Mouse (Mus musculus): ENCODE data around the gene Isoc2a. TPM values are rescaled to one million over a fixed set of nuclear protein-coding genes. Genes with fewer than 3 reads are reported as not detected.
A peak's percentile ranks its signal among the peaks of the same experiment; 100 is the strongest.
"Not testable (repeated sequence)": the region's sequence is repeated elsewhere in the genome, so short reads cannot be mapped to it uniquely, and the experiment has no call there.

Isoc2a gene
- polyA plus RNA-seq, 1 experiment from 2014 or later, result 1.2 TPM

GRCm38 (mm10) chr7:4850621-4851314 lies 26.2 kb upstream of the Isoc2a start:
- H3K4me1 ChIP-seq, result no peaks in the 10 kb centered on the region
- H3K4me3 ChIP-seq, result no peak overlapping the region
- H3K9me3 ChIP-seq, result no peaks in the 10 kb centered on the region
- no peak overlapping the region for H3K27ac ChIP-seq
- 73% methylated on average over 11 of the region's 11 CpGs for WGBS
- peaks cover 40% of the 10 kb centered on the region for H3K27me3 ChIP-seq
- no peak overlapping the region for H3K4me2 ChIP-seq (replicated peaks)
- no peak for ATAC-seq (ENCODE audit: low FRiP score, low read depth)
- H3K9ac ChIP-seq, result no peak overlapping the region
- no peaks in the 10 kb centered on the region for H3K36me3 ChIP-seq

- Histone ChIP-seq H3K4me3 (no peak overlapping the region), H3K27ac (no peak overlapping the region), H3K9ac (no peak overlapping the region), H3K27me3 (peaks cover 35% of the 10 kb centered on the region), H3K4me2 (replicated peaks) (no peak overlapping the region), H3K36me3 (no peaks in the 10 kb centered on the region), H3K9me3 (no peaks in the 10 kb centered on the region), H3K4me1 (no peaks in the 10 kb centered on the region)
- 82% methylated on average over 8 of the region's 8 CpGs for WGBS
- ATAC-seq (ENCODE audit: low FRiP score, low read depth), result no peak
Observed at GRCm38 (mm10) chr7:4851315-4851688, 25.7 kb upstream of the Isoc2a start.

GRCm38 (mm10) chr7:4853613-4854012 lies 23.3 kb upstream of the Isoc2a start:
- H3K36me3 ChIP-seq, result no peaks in the 10 kb centered on the region
- no peak overlapping the region for H3K9ac ChIP-seq
- 69% methylated on average over 3 of the region's 3 CpGs for WGBS
- no peaks in the 10 kb centered on the region for H3K9me3 ChIP-seq
- H3K4me1 ChIP-seq, result no peaks in the 10 kb centered on the region
- peaks cover 20% of the 10 kb centered on the region for H3K27me3 ChIP-seq
- H3K4me2 ChIP-seq (replicated peaks), result no peak overlapping the region
- H3K27ac ChIP-seq, result no peak overlapping the region
- H3K4me3 ChIP-seq, result no peak overlapping the region
- no peak for ATAC-seq (ENCODE audit: low FRiP score, low read depth)

- H3K36me3 ChIP-seq, result no peaks in the 10 kb centered on the region
- ATAC-seq (ENCODE audit: low FRiP score, low read depth), result no peak
- H3K9ac ChIP-seq, result no peak overlapping the region
- no peaks in the 10 kb centered on the region for H3K9me3 ChIP-seq
- no peak overlapping the region for H3K27ac ChIP-seq
- peaks cover 10% of the 10 kb centered on the region; the same call in 1 of the 2 replicates for H3K27me3 ChIP-seq
- WGBS, result 83% methylated on average over 9 of the region's 9 CpGs
- H3K4me2 ChIP-seq (replicated peaks), result no peak overlapping the region
- H3K4me1 ChIP-seq, result no peaks in the 10 kb centered on the region
- H3K4me3 ChIP-seq, result no peak overlapping the region
Observed at GRCm38 (mm10) chr7:4856508-4856907, 20.4 kb upstream of the Isoc2a start.

- no peak for ATAC-seq (ENCODE audit: low FRiP score, low read depth)
- 56% methylated on average over 7 of the region's 7 CpGs for WGBS
- no peak overlapping the region for H3K9ac ChIP-seq
Observed at GRCm38 (mm10) chr7:4857321-4857720, 19.6 kb upstream of the Isoc2a start.

GRCm38 (mm10) chr7:4859418-4859978 lies 17.5 kb upstream of the Isoc2a start:
- H3K9ac ChIP-seq, result no peak overlapping the region; the same call in 1 of the 2 replicates
- 0 out of 2 replicates have a peak, but pooled peaks cover 5% of the 10 kb centered on the region for H3K4me1 ChIP-seq
- no peaks in the 10 kb centered on the region for H3K9me3 ChIP-seq
- no peak overlapping the region for H3K4me3 ChIP-seq
- 61% methylated on average over 12 of the region's 12 CpGs for WGBS
- ATAC-seq (ENCODE audit: low FRiP score, low read depth), result no peak
- no peaks in the 10 kb centered on the region for H3K36me3 ChIP-seq
- no peak overlapping the region for H3K27ac ChIP-seq
- H3K27me3 ChIP-seq, result peaks cover 7% of the 10 kb centered on the region; the same call in 1 of the 2 replicates
- no peak overlapping the region for H3K4me2 ChIP-seq (replicated peaks)

More at GRCm38 (mm10) chr7:4857321-4857720, 19.6 kb upstream of the Isoc2a start:
- Histone ChIP-seq H3K4me3 (no peak overlapping the region), H3K9me3 (no peaks in the 10 kb centered on the region), H3K36me3 (no peaks in the 10 kb centered on the region), H3K27ac (no peak overlapping the region), H3K27me3 (peaks cover 10% of the 10 kb centered on the region; the same call in 1 of the 2 replicates), H3K4me2 (replicated peaks) (no peak overlapping the region), H3K4me1 (no peaks in the 10 kb centered on the region)

GRCm38 (mm10) chr7:4860926-4861325 lies 16.0 kb upstream of the Isoc2a start:
- not testable (repeated sequence) for H3K27ac ChIP-seq; ATAC-seq (ENCODE audit: low FRiP score, low read depth)
- 62% methylated on average over 3 of the region's 3 CpGs for WGBS

GRCm38 (mm10) chr7:4863041-4863440 lies 13.9 kb upstream of the Isoc2a start:
- H3K4me1 ChIP-seq, result peaks cover 18% of the 10 kb centered on the region
- no peaks in the 10 kb centered on the region for H3K36me3 ChIP-seq
- H3K9me3 ChIP-seq, result no peaks in the 10 kb centered on the region
- no peak for ATAC-seq (ENCODE audit: low FRiP score, low read depth)
- H3K4me2 ChIP-seq (replicated peaks), result no peak overlapping the region
- WGBS, result 53% methylated on average over 1 of the region's 1 CpGs
- H3K9ac ChIP-seq, result no peak overlapping the region
- H3K27me3 ChIP-seq, result peaks cover 4% of the 10 kb centered on the region; the same call in 1 of the 2 replicates
- H3K27ac ChIP-seq, result peak overlapping the region; percentile 10; the same call in 1 of the 2 replicates
- H3K4me3 ChIP-seq, result no peak overlapping the region

More at GRCm38 (mm10) chr7:4860926-4861325, 16.0 kb upstream of the Isoc2a start:
- peaks cover 10% of the 10 kb centered on the region for H3K4me1 ChIP-seq
- H3K4me2 ChIP-seq (replicated peaks); H3K4me3 ChIP-seq; H3K27me3 ChIP-seq; H3K9ac ChIP-seq; H3K9me3 ChIP-seq; H3K36me3 ChIP-seq: not testable (repeated sequence)

GRCm38 (mm10) chr7:4863541-4864080 lies 13.3 kb upstream of the Isoc2a start:
- Histone ChIP-seq H3K9me3 (no peaks in the 10 kb centered on the region), H3K4me2 (replicated peaks) (no peak overlapping the region), H3K4me1 (peaks cover 19% of the 10 kb centered on the region), H3K36me3 (no peaks in the 10 kb centered on the region), H3K4me3 (no peak overlapping the region), H3K9ac (no peak overlapping the region), H3K27ac (peak overlapping the region; percentile 10; the same call in 1 of the 2 replicates), H3K27me3 (peaks cover 2% of the 10 kb centered on the region; the same call in 1 of the 2 replicates)
- ATAC-seq (ENCODE audit: low FRiP score, low read depth), result no peak
- 79% methylated on average over 7 of the region's 7 CpGs for WGBS

GRCm38 (mm10) chr7:4864130-4864845 lies 12.7 kb upstream of the Isoc2a start:
- 73% methylated on average over 5 of the region's 5 CpGs for WGBS
- no peaks in the 10 kb centered on the region for H3K9me3 ChIP-seq
- H3K27me3 ChIP-seq, result no peaks in the 10 kb centered on the region; the same call in 1 of the 2 replicates
- no peak overlapping the region for H3K4me2 ChIP-seq (replicated peaks)
- peaks cover 19% of the 10 kb centered on the region for H3K4me1 ChIP-seq
- no peak for ATAC-seq (ENCODE audit: low FRiP score, low read depth)
- H3K36me3 ChIP-seq, result no peaks in the 10 kb centered on the region
- H3K27ac ChIP-seq, result no peak overlapping the region
- no peak overlapping the region for H3K4me3 ChIP-seq
- no peak overlapping the region for H3K9ac ChIP-seq

GRCm38 (mm10) chr7:4865090-4865489 lies 11.9 kb upstream of the Isoc2a start:
- Histone ChIP-seq H3K9ac (no peak overlapping the region), H3K27ac (0 out of 2 replicates have a peak overlapping the region, but pooled peaks have one; percentile 52)
- ATAC-seq (ENCODE audit: low FRiP score, low read depth), result no peak

More at GRCm38 (mm10) chr7:4865090-4865489, 11.9 kb upstream of the Isoc2a start:
- Histone ChIP-seq H3K36me3 (no peaks in the 10 kb centered on the region), H3K27me3 (no peaks in the 10 kb centered on the region), H3K4me1 (peaks cover 19% of the 10 kb centered on the region), H3K4me3 (peak overlapping the region; percentile 60), H3K9me3 (no peaks in the 10 kb centered on the region), H3K4me2 (replicated peaks) (peak overlapping the region; percentile 68)
- 66% methylated on average over 5 of the region's 5 CpGs for WGBS

Data from limb, embryonic 13.5 days (tissue).